Mouse (Mus musculus) megakaryocyte-erythroid progenitor cell, adult 5 weeks (primary cell): Measurements from ENCODE around the gene Meioc. TPM values are rescaled to one million over a fixed set of nuclear protein-coding genes. Genes with fewer than 3 reads are reported as not detected.

Experiments
- polyA plus RNA-seq: library from polyadenylated mRNA; stranded (reverse); fragments of >175 nt; gene quantifications from 2 replicates; pipeline ENCODE4 v1.2.3, GENCODE M21; 2012

The Meioc gene
- polyA plus RNA-seq: not detected in 2 replicates

GRCm38 (mm10) chr11:102663416-102663815 lies at the start of gene Meioc:
TSS of gene Meioc (plus strand) at chr11:102663716.

GRCm38 (mm10) chr11:102697338-102698017 lies 34.0 kb downstream of the Meioc start, which contains the start of gene Ccdc43:
TSS of gene Ccdc43 (minus strand) at chr11:102697782.

Other genes with a start within 250 kb of the Meioc start
- 72.3 and 103 TPM in 2 replicates for gene Grn, start 233.4 kb upstream of the Meioc start, polyA plus RNA-seq
- gene Fam171a2, start 216.0 kb upstream of the Meioc start, polyA plus RNA-seq: 4.1 and 7.0 TPM in 2 replicates
- gene Itga2b, start 193.6 kb upstream of the Meioc start, polyA plus RNA-seq: 113 and 212 TPM in 2 replicates
- 9.8 and 11.9 TPM in 2 replicates for gene Gpatch8, start 107.3 kb upstream of the Meioc start, polyA plus RNA-seq
- gene Gm11627, start 84.3 kb upstream of the Meioc start, polyA plus RNA-seq: not detected in 2 replicates
- 0.18 and 0.24 TPM in 2 replicates for gene Fzd2, start 59.3 kb upstream of the Meioc start, polyA plus RNA-seq
- 8.7 and 9.4 TPM in 2 replicates for gene Ccdc43, start 34.1 kb downstream of the Meioc start, polyA plus RNA-seq
- gene Adam11, start 97.7 kb downstream of the Meioc start, polyA plus RNA-seq: 4.3 and 8.7 TPM in 2 replicates
- gene Gjc1, start 156.0 kb downstream of the Meioc start, polyA plus RNA-seq: not detected in 2 replicates
- gene Higd1b, start 172.1 kb downstream of the Meioc start, polyA plus RNA-seq: not detected in 2 replicates
- 180 and 239 TPM in 2 replicates for gene Eftud2, start 217.3 kb downstream of the Meioc start, polyA plus RNA-seq
- 0.19 TPM in 1 of 2 replicates, not detected in the other for gene Ccdc103, start 217.5 kb downstream of the Meioc start, polyA plus RNA-seq
- not detected in 2 replicates for gene Fam187a, start 221.5 kb downstream of the Meioc start, polyA plus RNA-seq
- 0.02 and 0.06 TPM in 2 replicates for gene Gfap, start 237.2 kb downstream of the Meioc start, polyA plus RNA-seq